Mouse (Mus musculus) kidney, embryonic 16.5 days (tissue): Measurements from ENCODE around the gene Vasn. TPM values are rescaled to one million over a fixed set of nuclear protein-coding genes. Genes with fewer than 3 reads are reported as not detected.
A peak's percentile ranks its signal among the peaks of the same experiment; 100 is the strongest.

Experiments
- ATAC-seq: fragments of 200-750 bp; cut with Nextera tagmentation; 2 replicates; pipeline ENCODE4 v1.8.0; 2017; ENCODE audit warnings: moderate TSS enrichment; ENCODE audit not compliant: low FRiP score, low TSS enrichment
- H3K27ac ChIP-seq: fragments of 300-500 bp; sonication (generic); 2 replicates; pipeline ENCODE4 v1.5.1; 2014; ENCODE audit warnings: low read length
- H3K27me3 ChIP-seq: fragments of 300-500 bp; sonication (generic); 2 replicates; pipeline ENCODE4 v1.6.1; 2014; ENCODE audit warnings: low read length, control low read depth, mixed read lengths; ENCODE audit not compliant: insufficient read depth
- H3K36me3 ChIP-seq: fragments of 300-500 bp; sonication (generic); 2 replicates; pipeline ENCODE4 v1.6.1; 2014; ENCODE audit warnings: low read length, control low read depth, mixed read lengths; ENCODE audit not compliant: insufficient read depth
- H3K4me1 ChIP-seq: fragments of 300-500 bp; sonication (generic); 2 replicates; pipeline ENCODE4 v1.6.1; 2014; ENCODE audit warnings: low read length, control low read depth, mixed read lengths; ENCODE audit not compliant: insufficient read depth
- H3K4me2 ChIP-seq: fragments of 300-500 bp; sonication (generic); replicated peaks from 2 replicates; pipeline ENCODE4 v1.6.1; 2014; ENCODE audit warnings: low read depth, low read length
- H3K4me3 ChIP-seq: fragments of 300-500 bp; sonication (generic); 2 replicates; pipeline ENCODE4 v1.5.1; 2014; ENCODE audit warnings: mild to moderate bottlenecking, low read length
- H3K9ac ChIP-seq: fragments of 300-500 bp; sonication (generic); replicated peaks from 2 replicates; pipeline ENCODE4 v1.6.1; 2014; ENCODE audit warnings: low read length
- H3K9me3 ChIP-seq: fragments of 300-500 bp; sonication (generic); 2 replicates; pipeline ENCODE4 v1.6.1; 2016; ENCODE audit warnings: low read length, control low read depth
- WGBS: fragments of 180-500 bp; shearing (Covaris S2); extraction: QIAGEN DNeasy Blood & Tissue Kit; methylation state at CpG from one replicate; pipeline ENCODE4 v1.1.7; 2014; 5-methylcytosine and 5-hydroxymethylcytosine counted together
- polyA plus RNA-seq: library from polyadenylated mRNA; unstranded; fragments of >200 nt; fragmentation: Nextera tagmentation; extraction: Ambion mirVana; gene quantifications from 2 replicates; pipeline ENCODE4 v1.2.1, GENCODE M21; 2015

The Vasn gene
- polyA plus RNA-seq, 1 experiment from 2014 or later: 26.8 TPM

GRCm38 (mm10) chr16:4655764-4656570 lies 16.2 kb downstream of the Vasn start:
- H3K36me3 ChIP-seq: peaks cover 15% of the 10 kb centered on the region
- peak overlapping the region; percentile 31 for H3K9ac ChIP-seq
- ATAC-seq: peak; percentile 16; the same call in 1 of the 2 replicates
- no peaks in the 10 kb centered on the region for H3K9me3 ChIP-seq
- H3K4me1 ChIP-seq: peaks cover 40% of the 10 kb centered on the region
- no peak overlapping the region for H3K4me3 ChIP-seq
- 34% methylated on average over 11 of the region's 11 CpGs for WGBS
- H3K4me2 ChIP-seq: no peak overlapping the region
- H3K27ac ChIP-seq: peak overlapping the region; percentile 68
- no peaks in the 10 kb centered on the region for H3K27me3 ChIP-seq

GRCm38 (mm10) chr16:4656571-4657081 lies 16.9 kb downstream of the Vasn start:
- Histone ChIP-seq H3K27me3 (no peaks in the 10 kb centered on the region), H3K4me1 (peaks cover 44% of the 10 kb centered on the region), H3K9ac (peak overlapping the region; percentile 31; the same call in 1 of the 2 replicates), H3K4me2 (no peak overlapping the region), H3K4me3 (no peak overlapping the region), H3K27ac (peak overlapping the region; percentile 68), H3K9me3 (no peaks in the 10 kb centered on the region), H3K36me3 (peaks cover 16% of the 10 kb centered on the region)
- 53% methylated on average over 9 of the region's 9 CpGs for WGBS
- ATAC-seq: 0 out of 2 replicates have a peak, but pooled peaks have one; percentile 16

GRCm38 (mm10) chr16:4658781-4659245 lies 19.1 kb downstream of the Vasn start:
- no peaks in the 10 kb centered on the region for H3K27me3 ChIP-seq
- H3K9ac ChIP-seq: peak overlapping the region; percentile 51
- ATAC-seq: peak; percentile 81
- peaks cover 44% of the 10 kb centered on the region for H3K4me1 ChIP-seq
- H3K27ac ChIP-seq: peak overlapping the region; percentile 92
- H3K9me3 ChIP-seq: no peaks in the 10 kb centered on the region
- H3K4me2 ChIP-seq: no peak overlapping the region; the same call in 1 of the 2 replicates
- H3K36me3 ChIP-seq: peaks cover 6% of the 10 kb centered on the region
- no peak overlapping the region for H3K4me3 ChIP-seq
- WGBS: 12% methylated on average over 11 of the region's 11 CpGs

- H3K4me2 ChIP-seq: 0 out of 2 replicates have a peak overlapping the region, but pooled peaks have one; percentile 8
- H3K4me3 ChIP-seq: no peak overlapping the region
- peaks cover 44% of the 10 kb centered on the region for H3K4me1 ChIP-seq
- ATAC-seq: no peak
- no peaks in the 10 kb centered on the region for H3K27me3 ChIP-seq
- peak overlapping the region; percentile 51 for H3K9ac ChIP-seq
- WGBS: 28% methylated on average over 2 of the region's 2 CpGs
- peak overlapping the region; percentile 92 for H3K27ac ChIP-seq
- no peaks in the 10 kb centered on the region for H3K9me3 ChIP-seq
- H3K36me3 ChIP-seq: peaks cover 6% of the 10 kb centered on the region
Measured at GRCm38 (mm10) chr16:4659326-4659725, 19.6 kb downstream of the Vasn start.

- Histone ChIP-seq H3K9me3 (no peaks in the 10 kb centered on the region), H3K4me1 (peaks cover 28% of the 10 kb centered on the region), H3K27me3 (no peaks in the 10 kb centered on the region), H3K9ac (no peak overlapping the region), H3K4me2 (no peak overlapping the region), H3K4me3 (no peak overlapping the region), H3K27ac (no peak overlapping the region), H3K36me3 (peaks cover 8% of the 10 kb centered on the region)
- no peak for ATAC-seq
- WGBS: 40% methylated on average over 2 of the region's 2 CpGs
Measured at GRCm38 (mm10) chr16:4661605-4662004, 21.9 kb downstream of the Vasn start.

- H3K4me3 ChIP-seq: no peak overlapping the region
Measured at GRCm38 (mm10) chr16:4663806-4664205, 24.1 kb downstream of the Vasn start.

GRCm38 (mm10) chr16:4665726-4666125 lies 26.0 kb downstream of the Vasn start:
- H3K27me3 ChIP-seq: no peaks in the 10 kb centered on the region
- H3K36me3 ChIP-seq: peaks cover 9% of the 10 kb centered on the region; the same call in 1 of the 2 replicates
- ATAC-seq: no peak
- H3K9ac ChIP-seq: no peak overlapping the region
- H3K4me3 ChIP-seq: no peak overlapping the region
- H3K9me3 ChIP-seq: no peaks in the 10 kb centered on the region
- H3K4me1 ChIP-seq: 0 out of 2 replicates have a peak, but pooled peaks cover 4% of the 10 kb centered on the region
- WGBS: 95% methylated on average over 2 of the region's 2 CpGs
- no peak overlapping the region for H3K4me2 ChIP-seq
- H3K27ac ChIP-seq: no peak overlapping the region

More at GRCm38 (mm10) chr16:4663806-4664205, 24.1 kb downstream of the Vasn start:
- H3K9ac ChIP-seq: no peak overlapping the region
- no peak for ATAC-seq
- H3K27me3 ChIP-seq: no peaks in the 10 kb centered on the region
- H3K4me1 ChIP-seq: peaks cover 14% of the 10 kb centered on the region
- H3K9me3 ChIP-seq: no peaks in the 10 kb centered on the region
- H3K4me2 ChIP-seq: no peak overlapping the region
- H3K36me3 ChIP-seq: peaks cover 12% of the 10 kb centered on the region
- no peak overlapping the region for H3K27ac ChIP-seq
- WGBS: 85% methylated on average over 2 of the region's 2 CpGs

GRCm38 (mm10) chr16:4667190-4667808 lies 27.6 kb downstream of the Vasn start:
- Histone ChIP-seq H3K27me3 (no peaks in the 10 kb centered on the region), H3K9ac (peak overlapping the region; percentile 10; the same call in 1 of the 2 replicates), H3K4me3 (no peak overlapping the region), H3K36me3 (0 out of 2 replicates have a peak, but pooled peaks cover 6% of the 10 kb centered on the region), H3K27ac (no peak overlapping the region), H3K4me1 (no peaks in the 10 kb centered on the region), H3K9me3 (no peaks in the 10 kb centered on the region), H3K4me2 (no peak overlapping the region)
- 25% methylated on average over 3 of the region's 3 CpGs for WGBS
- peak; percentile 87 for ATAC-seq

- Histone ChIP-seq H3K27me3 (no peaks in the 10 kb centered on the region), H3K4me2 (no peak overlapping the region), H3K9me3 (no peaks in the 10 kb centered on the region), H3K36me3 (peaks cover 18% of the 10 kb centered on the region; the same call in 1 of the 2 replicates), H3K4me1 (no peaks in the 10 kb centered on the region), H3K27ac (no peak overlapping the region), H3K9ac (no peak overlapping the region), H3K4me3 (no peak overlapping the region)
- ATAC-seq: peak; percentile 53; the same call in 1 of the 2 replicates
- WGBS: 33% methylated on average over 5 of the region's 5 CpGs
Measured at GRCm38 (mm10) chr16:4670317-4670716, 30.6 kb downstream of the Vasn start.
